Mouse (Mus musculus): Measurements from ENCODE around the gene 4930556J24Rik. TPM values are rescaled to one million over a fixed set of nuclear protein-coding genes. Genes with fewer than 3 reads are reported as not detected.

Gene 4930556J24Rik
- polyA plus RNA-seq, 1 experiment from 2014 or later: not detected

- Histone ChIP-seq H3K4me3 (ENCODE audit: inconsistent target) (no peak overlapping the region), H3K36me3 (ENCODE audit: inconsistent target) (peaks cover 42% of the 10 kb centered on the region), H3K79me2 (ENCODE audit: inconsistent target) (no peaks in the 10 kb centered on the region), H3K27ac (no peak overlapping the region)
- 42% methylated on average over 8 of the region's 8 CpGs for WGBS (ENCODE audit: missing documents)
Observed at GRCm38 (mm10) chr11:3921281-3921850, 55.2 kb downstream of the 4930556J24Rik start.

- WGBS (ENCODE audit: missing documents): 88% methylated on average over 7 of the region's 7 CpGs
Observed at GRCm38 (mm10) chr11:3920476-3920875, 56.1 kb downstream of the 4930556J24Rik start.

GRCm38 (mm10) chr11:3918738-3919137 lies 57.8 kb downstream of the 4930556J24Rik start:
- Histone ChIP-seq H3K79me2 (ENCODE audit: inconsistent target) (no peaks in the 10 kb centered on the region), H3K27ac (no peak overlapping the region), H3K36me3 (ENCODE audit: inconsistent target) (peaks cover 21% of the 10 kb centered on the region; the same call in 1 of the 2 replicates), H3K4me3 (ENCODE audit: inconsistent target) (no peak overlapping the region)
- WGBS (ENCODE audit: missing documents): 13% methylated on average over 1 of the region's 1 CpGs

More at GRCm38 (mm10) chr11:3920476-3920875, 56.1 kb downstream of the 4930556J24Rik start:
- no peak overlapping the region for H3K4me3 ChIP-seq (ENCODE audit: inconsistent target)
- H3K79me2 ChIP-seq (ENCODE audit: inconsistent target): no peaks in the 10 kb centered on the region
- no peak overlapping the region for H3K27ac ChIP-seq
- peaks cover 34% of the 10 kb centered on the region for H3K36me3 ChIP-seq (ENCODE audit: inconsistent target)

- Histone ChIP-seq H3K79me2 (ENCODE audit: inconsistent target) (peaks cover 42% of the 10 kb centered on the region), H3K4me3 (ENCODE audit: inconsistent target) (peak within 1 kb of the TSS; percentile 86), H3K27ac (peak within 1 kb of the TSS; percentile 91), H3K36me3 (ENCODE audit: inconsistent target) (peaks cover 3% of the 10 kb centered on the region; the same call in 1 of the 2 replicates)
- 0% methylated on average over 24 of the region's 28 CpGs for WGBS (ENCODE audit: missing documents)
Observed at GRCm38 (mm10) chr11:3914109-3914840, 62.3 kb downstream of the 4930556J24Rik start, which contains the start of gene Slc35e4. Slc35e4 (minus strand) TSS chr11:3914664.

- Histone ChIP-seq H3K4me3 (ENCODE audit: inconsistent target) (peak overlapping the region; percentile 86), H3K27ac (peak overlapping the region; percentile 91), H3K36me3 (ENCODE audit: inconsistent target) (no peaks in the 10 kb centered on the region; the same call in 1 of the 2 replicates), H3K79me2 (ENCODE audit: inconsistent target) (peaks cover 49% of the 10 kb centered on the region)
- under 1% methylated on average over 65 of the region's 65 CpGs for WGBS (ENCODE audit: missing documents)
Observed at GRCm38 (mm10) chr11:3913316-3914108, 63.1 kb downstream of the 4930556J24Rik start.

GRCm38 (mm10) chr11:3912875-3913271 lies 63.7 kb downstream of the 4930556J24Rik start:
- peaks cover 56% of the 10 kb centered on the region for H3K79me2 ChIP-seq (ENCODE audit: inconsistent target)
- peak overlapping the region; percentile 81 for H3K27ac ChIP-seq
- peak overlapping the region; percentile 86 for H3K4me3 ChIP-seq (ENCODE audit: inconsistent target)
- WGBS (ENCODE audit: missing documents): 14% methylated on average over 16 of the region's 16 CpGs
- no peaks in the 10 kb centered on the region; the same call in 1 of the 2 replicates for H3K36me3 ChIP-seq (ENCODE audit: inconsistent target)

- WGBS (ENCODE audit: missing documents): 70% methylated on average over 19 of the region's 19 CpGs
Observed at GRCm38 (mm10) chr11:3912100-3912874, 64.3 kb downstream of the 4930556J24Rik start.

GRCm38 (mm10) chr11:3911440-3911839 lies 65.1 kb downstream of the 4930556J24Rik start:
- H3K4me3 ChIP-seq (ENCODE audit: inconsistent target): peak overlapping the region; percentile 86
- H3K27ac ChIP-seq: peak overlapping the region; percentile 68
- H3K36me3 ChIP-seq (ENCODE audit: inconsistent target): peaks cover 12% of the 10 kb centered on the region; the same call in 1 of the 2 replicates
- H3K79me2 ChIP-seq (ENCODE audit: inconsistent target): peaks cover 70% of the 10 kb centered on the region
- 71% methylated on average over 5 of the region's 6 CpGs for WGBS (ENCODE audit: missing documents)

More at GRCm38 (mm10) chr11:3912100-3912874, 64.3 kb downstream of the 4930556J24Rik start:
- peaks cover 62% of the 10 kb centered on the region for H3K79me2 ChIP-seq (ENCODE audit: inconsistent target)
- peak overlapping the region; percentile 68 for H3K27ac ChIP-seq
- H3K4me3 ChIP-seq (ENCODE audit: inconsistent target): peak overlapping the region; percentile 86
- H3K36me3 ChIP-seq (ENCODE audit: inconsistent target): peaks cover 3% of the 10 kb centered on the region; the same call in 1 of the 2 replicates

- Histone ChIP-seq H3K36me3 (ENCODE audit: inconsistent target) (peaks cover 15% of the 10 kb centered on the region; the same call in 1 of the 2 replicates), H3K4me3 (ENCODE audit: inconsistent target) (peak overlapping the region; percentile 86), H3K27ac (peak overlapping the region; percentile 68), H3K79me2 (ENCODE audit: inconsistent target) (peaks cover 74% of the 10 kb centered on the region)
- 49% methylated on average over 5 of the region's 5 CpGs for WGBS (ENCODE audit: missing documents)
Observed at GRCm38 (mm10) chr11:3910513-3911310, 65.9 kb downstream of the 4930556J24Rik start.

GRCm38 (mm10) chr11:3909236-3909635 lies 67.3 kb downstream of the 4930556J24Rik start:
- WGBS (ENCODE audit: missing documents): 92% methylated on average over 4 of the region's 4 CpGs
- peaks cover 74% of the 10 kb centered on the region for H3K79me2 ChIP-seq (ENCODE audit: inconsistent target)
- no peak overlapping the region for H3K27ac ChIP-seq
- H3K36me3 ChIP-seq (ENCODE audit: inconsistent target): peaks cover 15% of the 10 kb centered on the region; the same call in 1 of the 2 replicates
- H3K4me3 ChIP-seq (ENCODE audit: inconsistent target): no peak overlapping the region

- Histone ChIP-seq H3K79me2 (ENCODE audit: inconsistent target) (peaks cover 44% of the 10 kb centered on the region), H3K36me3 (ENCODE audit: inconsistent target) (peaks cover 15% of the 10 kb centered on the region; the same call in 1 of the 2 replicates), H3K27ac (no peak overlapping the region), H3K4me3 (ENCODE audit: inconsistent target) (no peak overlapping the region)
- WGBS (ENCODE audit: missing documents): 92% methylated on average over 1 of the region's 1 CpGs
Observed at GRCm38 (mm10) chr11:3905446-3905845, 71.1 kb downstream of the 4930556J24Rik start.

GRCm38 (mm10) chr11:3904673-3905072 lies 71.9 kb downstream of the 4930556J24Rik start:
- Histone ChIP-seq H3K36me3 (ENCODE audit: inconsistent target) (peaks cover 15% of the 10 kb centered on the region; the same call in 1 of the 2 replicates), H3K27ac (no peak overlapping the region), H3K4me3 (ENCODE audit: inconsistent target) (no peak overlapping the region), H3K79me2 (ENCODE audit: inconsistent target) (peaks cover 36% of the 10 kb centered on the region)
- WGBS (ENCODE audit: missing documents): 88% methylated on average over 6 of the region's 6 CpGs

- Histone ChIP-seq H3K27ac (no peak overlapping the region), H3K4me3 (ENCODE audit: inconsistent target) (no peak overlapping the region), H3K36me3 (ENCODE audit: inconsistent target) (peaks cover 15% of the 10 kb centered on the region; the same call in 1 of the 2 replicates), H3K79me2 (ENCODE audit: inconsistent target) (peaks cover 20% of the 10 kb centered on the region)
- WGBS (ENCODE audit: missing documents): 48% methylated on average over 5 of the region's 5 CpGs
Observed at GRCm38 (mm10) chr11:3903046-3903445, 73.5 kb downstream of the 4930556J24Rik start.
